In the genomic region with DNA sequence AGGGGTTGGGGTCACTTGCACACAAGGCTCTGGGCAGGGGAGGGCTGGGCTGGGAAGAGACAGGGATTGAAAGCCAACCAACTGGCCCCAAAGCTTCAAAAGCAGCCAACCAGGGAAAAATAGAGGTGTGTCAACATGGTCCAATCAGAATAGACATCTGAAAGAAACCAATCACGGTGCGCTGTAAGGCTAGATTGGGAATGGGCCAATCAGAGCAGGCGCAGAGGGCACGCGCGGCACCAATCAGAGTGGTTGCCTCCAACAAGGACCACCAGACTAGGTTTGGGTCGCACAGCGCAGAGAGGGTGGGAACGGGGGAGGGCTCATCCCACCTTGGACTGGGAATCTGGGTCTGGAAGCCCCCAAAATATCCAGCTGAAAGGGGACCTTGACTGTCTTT, we compare ENCODE assay signal across 8 mouse cellular contexts.
DNase-seq lines count a peak whose midpoint lies in the region; ATAC-seq and TF ChIP-seq lines count a peak whose summit lies in the region.
"Had no signal": no experiment of that assay in that cellular context is flagged by ENCODE, and none has a peak within 500 bp of the region (broad histone marks: within the 10 kb centered on the region; RNA-seq: fewer than 3 reads in every experiment).

No protein-coding gene starts in this region.

- H3K27ac ChIP-seq in kidney, adult 2 months (ENCODE audit: insufficient read depth, low read depth, low read length), result no peak overlapping the region
- H3K27ac ChIP-seq in hindbrain, embryonic 14.5 days, result peak overlapping the region; percentile 74; the same call in 1 of the 2 replicates
- H3K27ac ChIP-seq in neural tube, embryonic 12.5 days, result no peak overlapping the region
- H3K27ac ChIP-seq in left cerebral cortex, adult 2 months, result no peak overlapping the region

- ATAC-seq in hindbrain, embryonic 14.5 days (ENCODE audit: low FRiP score), result no peak
- ATAC-seq in neural tube, embryonic 12.5 days (ENCODE audit: low FRiP score, low read depth), result no peak

- H3K4me2 ChIP-seq in hindbrain, embryonic 14.5 days (replicated peaks), result no peak overlapping the region; the same call in 1 of the 2 replicates
- H3K4me2 ChIP-seq in neural tube, embryonic 12.5 days (replicated peaks), result peak overlapping the region; percentile 28

- DNase-seq in kidney, adult 2 months, result peak; percentile 5
- no peak for DNase-seq in kidney, postnatal 36 days
- DNase-seq in ZHBTc4 (ENCODE audit: low read depth, low spot score), result peak; percentile 82
- DNase-seq in hindbrain, embryonic 14.5 days (ENCODE audit: low spot score), result peak; percentile 33
- DNase-seq in thymus, postnatal 14 days, result no peak
- no peak for DNase-seq in left cerebral cortex, adult 2 months (ENCODE audit: extremely low spot score in 1 of 2, low spot score in 2 of 2)

- no peaks in the 10 kb centered on the region for H3K27me3 ChIP-seq in kidney, adult 2 months (replicated peaks; ENCODE audit: control insufficient read depth, insufficient read depth, low read length)
- H3K27me3 ChIP-seq in hindbrain, embryonic 14.5 days (ENCODE audit: control insufficient read depth, insufficient read depth, low read length), result no peaks in the 10 kb centered on the region
- H3K27me3 ChIP-seq in neural tube, embryonic 12.5 days (replicated peaks), result no peaks in the 10 kb centered on the region; the same call in 1 of the 2 replicates

- peaks cover 4% of the 10 kb centered on the region; the same call in 1 of the 2 replicates for H3K4me1 ChIP-seq in kidney, adult 2 months (ENCODE audit: control insufficient read depth, insufficient read depth, low read length)
- peaks cover 15% of the 10 kb centered on the region for H3K4me1 ChIP-seq in hindbrain, embryonic 14.5 days (replicated peaks; ENCODE audit: control insufficient read depth, insufficient read depth, low read length)
- peaks cover 16% of the 10 kb centered on the region for H3K4me1 ChIP-seq in neural tube, embryonic 12.5 days

- no peak overlapping the region for H3K4me3 ChIP-seq in kidney, adult 2 months (ENCODE audit: insufficient read depth, low read depth, low read length)
- H3K4me3 ChIP-seq in hindbrain, embryonic 14.5 days (replicated peaks; ENCODE audit: low read length), result no peak overlapping the region
- no peak overlapping the region for H3K4me3 ChIP-seq in neural tube, embryonic 12.5 days
- no peak overlapping the region for H3K4me3 ChIP-seq in left cerebral cortex, adult 2 months
- H3K4me3 ChIP-seq: megakaryocyte, embryonic 14.5 days had no signal

- TF ChIP-seq CTCF in kidney, adult 2 months (conservative IDR thresholded peaks at IDR 0.05; ENCODE audit: insufficient read depth, insufficient read length, low read depth, low read length), result no peak
- no peak for TF ChIP-seq CTCF in left cerebral cortex, adult 2 months (IDR thresholded peaks at IDR 0.05)

- H3K36me3 ChIP-seq in kidney, adult 2 months (ENCODE audit: control insufficient read depth, insufficient read depth, low read length), result no peaks in the 10 kb centered on the region
- no peaks in the 10 kb centered on the region for H3K36me3 ChIP-seq in hindbrain, embryonic 14.5 days (replicated peaks; ENCODE audit: control insufficient read depth, insufficient read depth)
- H3K36me3 ChIP-seq in neural tube, embryonic 12.5 days, result no peaks in the 10 kb centered on the region

- intact Hi-C loops in left cerebral cortex, adult 2 months (cut with DNase I), result no loop called here

- H3K9me3 ChIP-seq in hindbrain, embryonic 14.5 days (ENCODE audit: control insufficient read depth, low read length), result no peaks in the 10 kb centered on the region
- H3K9me3 ChIP-seq in neural tube, embryonic 12.5 days, result no peaks in the 10 kb centered on the region

- WGBS in kidney, adult 2 months, result 62% methylated on average over 9 of the region's 9 CpGs
- 48% methylated on average over 9 of the region's 9 CpGs for WGBS in hindbrain, embryonic 14.5 days
- 56% methylated on average over 9 of the region's 9 CpGs for WGBS in neural tube, embryonic 12.5 days

- no peak for TF ChIP-seq POLR2A in kidney, adult 2 months (IDR thresholded peaks at IDR 0.05; ENCODE audit: low read depth, low read length)

- no peak overlapping the region for H3K9ac ChIP-seq in hindbrain, embryonic 14.5 days
- H3K9ac ChIP-seq in neural tube, embryonic 12.5 days, result no peak overlapping the region

Comparison
In these comparisons a context has a peak if more than half of its experiments do, and no peak if none do; other contexts are left out.
1. DNase-seq: peak in kidney, adult 2 months (single experiment), ZHBTc4 (single experiment) and hindbrain, embryonic 14.5 days (single experiment); none in kidney, postnatal 36 days (0 of 2), thymus, postnatal 14 days (single experiment) and left cerebral cortex, adult 2 months (0 of 2).